Mouse (Mus musculus): ENCODE measurements around the gene Hccs.

GRCm38 (mm10) chrX:169263433-169264172 is 56.6 kb downstream of the Hccs start:
- TF ChIP-seq CTCF (conservative IDR thresholded peaks at IDR 0.05; ENCODE audit: insufficient read depth, insufficient read length, low read depth, low read length) (no peak), POLR2A (IDR thresholded peaks at IDR 0.05; ENCODE audit: low read depth, low read length) (no peak)

Data from kidney, adult 2 months (tissue).